Mouse (Mus musculus) heart, embryonic 13.5 days (tissue): ENCODE measurements around the gene Six6. TPM values are rescaled to one million over a fixed set of nuclear protein-coding genes. Genes with fewer than 3 reads are reported as not detected.

Experiments used
- ATAC-seq: fragments of 200-750 bp; cut with Nextera tagmentation; 2 replicates; pipeline ENCODE4 v1.8.0; 2017; ENCODE audit warnings: moderate TSS enrichment; ENCODE audit not compliant: insufficient number of reproducible peaks, low FRiP score, low TSS enrichment; ENCODE audit errors: extremely low read depth
- H3K27ac ChIP-seq: fragments of 300-500 bp; sonication (generic); replicated peaks from 2 replicates; pipeline ENCODE4 v1.5.1; 2015; ENCODE audit warnings: moderate library complexity, mild to moderate bottlenecking, inconsistent platforms
- H3K27me3 ChIP-seq: fragments of 300-500 bp; sonication (generic); replicated peaks from 2 replicates; pipeline ENCODE4 v1.6.1; 2015; ENCODE audit warnings: mild to moderate bottlenecking, inconsistent platforms
- H3K36me3 ChIP-seq: fragments of 300-500 bp; sonication (generic); 2 replicates; pipeline ENCODE4 v1.6.1; 2015; ENCODE audit warnings: mild to moderate bottlenecking, inconsistent platforms
- H3K4me1 ChIP-seq: fragments of 300-500 bp; sonication (generic); 2 replicates; pipeline ENCODE4 v1.6.1; 2015; ENCODE audit warnings: inconsistent platforms
- H3K4me2 ChIP-seq: fragments of 300-500 bp; sonication (generic); 2 replicates; pipeline ENCODE4 v1.6.1; 2015; ENCODE audit warnings: inconsistent platforms, mild to moderate bottlenecking, moderate library complexity
- H3K4me3 ChIP-seq: fragments of 300-500 bp; sonication (generic); 2 replicates; pipeline ENCODE4 v1.5.1; 2015; ENCODE audit warnings: moderate library complexity, mild to moderate bottlenecking, inconsistent platforms
- H3K9ac ChIP-seq: fragments of 300-500 bp; sonication (generic); 2 replicates; pipeline ENCODE4 v1.6.1; 2015; ENCODE audit warnings: inconsistent platforms, mild to moderate bottlenecking, moderate library complexity
- H3K9me3 ChIP-seq: fragments of 300-500 bp; sonication (generic); 2 replicates; pipeline ENCODE4 v1.6.1; 2016; ENCODE audit warnings: inconsistent platforms
- WGBS: fragments of 180-500 bp; shearing (Covaris S2); methylation state at CpG from one replicate; pipeline ENCODE4 v1.1.7; 2015; ENCODE audit warnings: mixed read lengths; 5-methylcytosine and 5-hydroxymethylcytosine counted together
- polyA plus RNA-seq: library from polyadenylated mRNA; unstranded; fragments of >200 nt; fragmentation: Nextera tagmentation; extraction: Ambion mirVana; gene quantifications from 2 replicates; pipeline ENCODE4 v1.2.1, GENCODE M21; 2015

Gene Six6
- polyA plus RNA-seq, 1 experiment from 2014 or later = not detected

DNA sequence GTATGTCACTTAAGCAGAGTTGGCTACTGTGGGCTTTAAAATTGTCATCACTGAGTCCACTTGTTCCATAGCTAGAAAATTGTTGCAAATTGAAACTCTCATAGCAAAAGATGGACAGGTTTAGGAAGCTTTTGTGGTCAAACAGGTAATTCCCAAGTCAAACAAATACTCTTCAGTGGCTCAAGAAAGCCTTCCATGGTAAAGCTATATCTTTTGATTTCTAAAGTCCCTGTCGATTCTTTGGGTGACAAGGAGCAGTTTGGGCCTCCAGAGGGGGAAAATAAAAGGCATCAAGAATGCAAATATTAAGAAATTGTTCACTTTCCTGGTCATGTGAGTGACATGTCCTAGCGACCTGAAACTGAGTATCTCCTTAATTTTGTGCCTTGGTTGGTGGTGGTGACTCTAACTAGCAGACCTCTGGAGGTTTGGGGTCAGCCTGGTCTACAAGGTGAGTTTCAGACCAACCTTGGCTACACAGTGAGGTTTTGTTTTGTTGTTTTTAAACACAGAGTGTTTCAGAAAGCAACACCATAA, 4.0 kb downstream of the Six6 start:
- H3K4me2 ChIP-seq = no peak overlapping the region
- H3K27me3 ChIP-seq = peaks cover 100% of the 10 kb centered on the region
- ATAC-seq = no peak
- H3K27ac ChIP-seq = no peak overlapping the region
- 6% methylated on average over 2 of the region's 2 CpGs for WGBS
- no peaks in the 10 kb centered on the region for H3K36me3 ChIP-seq
- no peaks in the 10 kb centered on the region for H3K9me3 ChIP-seq
- H3K4me3 ChIP-seq = no peak overlapping the region
- peaks cover 27% of the 10 kb centered on the region for H3K4me1 ChIP-seq
- H3K9ac ChIP-seq = no peak overlapping the region

DNA sequence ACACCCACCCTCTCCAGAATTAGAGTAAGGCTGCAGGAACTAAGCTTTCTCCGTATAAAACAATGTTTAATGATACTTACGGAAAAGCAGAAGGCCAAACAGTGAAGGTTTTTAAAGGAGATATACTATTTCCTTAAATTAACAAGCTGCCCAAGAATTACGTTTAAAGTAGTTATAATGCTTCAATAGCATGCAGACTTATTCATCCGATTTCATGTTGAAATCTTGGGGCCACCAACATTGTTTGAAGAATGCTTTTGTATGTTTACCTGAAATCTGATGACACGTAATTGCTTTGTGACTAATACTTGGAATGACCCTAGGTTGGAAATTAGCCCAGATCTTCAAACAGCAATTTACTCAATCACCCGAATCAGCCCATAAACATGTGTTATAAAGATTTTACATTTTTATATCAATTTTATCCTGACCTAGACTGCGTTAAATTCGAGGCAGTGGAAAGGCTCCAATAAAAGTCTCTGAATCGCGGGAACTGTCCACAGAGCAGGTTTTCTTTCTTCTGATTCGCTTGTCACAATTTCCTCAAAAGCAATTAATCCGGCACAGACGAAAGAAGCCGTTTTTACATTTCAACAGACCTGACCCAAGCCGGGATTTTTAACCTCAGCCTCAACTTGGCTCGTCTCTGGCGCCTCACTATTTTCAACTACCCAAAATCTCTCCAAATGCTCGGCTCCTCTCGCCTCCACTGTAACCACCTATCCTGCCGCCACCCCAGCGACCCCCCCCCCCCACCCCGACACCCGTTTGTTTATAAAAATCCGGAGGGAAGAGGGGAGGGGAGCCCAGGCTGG, 4.9 kb downstream of the Six6 start:
- no peak for ATAC-seq
- Histone ChIP-seq H3K36me3 (no peaks in the 10 kb centered on the region), H3K4me2 (peak overlapping the region; percentile 76), H3K27me3 (peaks cover 99% of the 10 kb centered on the region), H3K9ac (0 out of 2 replicates have a peak overlapping the region, but pooled peaks have one; percentile 54), H3K27ac (no peak overlapping the region), H3K4me1 (peaks cover 22% of the 10 kb centered on the region), H3K4me3 (peak overlapping the region; percentile 54), H3K9me3 (no peaks in the 10 kb centered on the region)
- WGBS = 3% methylated on average over 23 of the region's 24 CpGs

DNA sequence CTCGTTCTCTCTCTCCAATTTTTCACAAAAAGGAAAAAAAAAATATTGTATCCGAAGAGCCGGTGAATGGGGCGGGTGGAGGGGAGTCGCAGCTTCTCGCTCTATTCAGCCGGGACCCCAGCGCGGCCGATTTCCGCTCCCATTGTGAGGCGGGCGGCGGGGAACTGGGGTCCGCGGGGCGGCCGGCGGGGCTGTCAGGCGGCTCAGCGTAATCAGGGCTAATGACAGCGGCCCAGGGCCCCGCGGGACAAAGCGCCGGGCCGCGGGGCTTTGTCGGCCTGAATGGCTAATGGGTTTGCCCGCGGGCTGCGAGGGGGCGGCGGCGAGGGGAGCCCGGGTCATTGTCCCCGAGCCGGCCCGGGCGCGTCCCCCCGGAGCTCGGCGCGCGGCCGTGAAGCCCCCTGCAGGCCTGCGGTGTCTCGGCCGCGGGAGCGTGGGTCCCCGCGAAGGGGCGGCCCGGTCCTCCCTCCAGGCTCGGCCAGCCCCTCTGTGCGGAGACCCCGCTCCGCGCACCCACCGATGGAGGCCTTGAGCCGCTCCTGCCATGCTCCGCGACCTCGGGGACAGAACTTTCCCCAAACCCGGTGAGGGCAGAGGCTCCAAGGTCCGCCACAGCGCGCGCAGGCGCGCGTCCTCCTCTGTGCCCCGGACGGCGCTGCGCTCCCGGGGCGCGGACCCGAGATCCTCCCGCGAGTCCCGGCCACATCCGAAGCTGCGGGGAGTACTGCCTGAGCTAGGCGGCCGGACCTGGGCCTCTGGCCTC, 5.8 kb downstream of the Six6 start:
- H3K9ac ChIP-seq = peak overlapping the region; percentile 54; the same call in 1 of the 2 replicates

DNA sequence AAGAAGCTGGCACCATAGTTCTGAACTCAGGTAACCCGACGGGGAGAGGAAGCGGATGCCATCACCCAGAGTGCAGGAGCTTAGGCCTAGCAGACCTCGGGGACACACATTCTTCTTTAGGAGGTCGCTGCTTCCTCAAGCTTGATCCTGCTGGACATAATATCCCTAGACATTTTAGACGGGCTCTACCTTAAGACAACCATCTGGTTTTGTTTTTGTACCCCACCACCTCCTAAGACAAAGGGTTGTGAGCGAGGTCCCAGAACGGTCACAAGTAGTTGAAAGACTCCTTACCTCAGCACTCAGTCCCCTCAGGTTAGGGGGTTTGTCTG, 6.3 kb downstream of the Six6 start:
- 10% methylated on average over 8 of the region's 8 CpGs for WGBS
- Histone ChIP-seq H3K4me2 (peak overlapping the region; percentile 76), H3K9ac (no peak overlapping the region), H3K4me1 (peaks cover 15% of the 10 kb centered on the region), H3K27me3 (peaks cover 97% of the 10 kb centered on the region), H3K27ac (no peak overlapping the region), H3K4me3 (peak overlapping the region; percentile 54), H3K36me3 (no peaks in the 10 kb centered on the region), H3K9me3 (no peaks in the 10 kb centered on the region)
- ATAC-seq = no peak

More for the DNA sequence above, 5.8 kb downstream of the Six6 start:
- Histone ChIP-seq H3K27me3 (peaks cover 99% of the 10 kb centered on the region), H3K4me3 (peak overlapping the region; percentile 54), H3K4me1 (peaks cover 15% of the 10 kb centered on the region), H3K9me3 (no peaks in the 10 kb centered on the region), H3K4me2 (peak overlapping the region; percentile 76), H3K27ac (no peak overlapping the region), H3K36me3 (no peaks in the 10 kb centered on the region)
- WGBS = under 1% methylated on average over 89 of the region's 89 CpGs
- ATAC-seq = no peak

DNA sequence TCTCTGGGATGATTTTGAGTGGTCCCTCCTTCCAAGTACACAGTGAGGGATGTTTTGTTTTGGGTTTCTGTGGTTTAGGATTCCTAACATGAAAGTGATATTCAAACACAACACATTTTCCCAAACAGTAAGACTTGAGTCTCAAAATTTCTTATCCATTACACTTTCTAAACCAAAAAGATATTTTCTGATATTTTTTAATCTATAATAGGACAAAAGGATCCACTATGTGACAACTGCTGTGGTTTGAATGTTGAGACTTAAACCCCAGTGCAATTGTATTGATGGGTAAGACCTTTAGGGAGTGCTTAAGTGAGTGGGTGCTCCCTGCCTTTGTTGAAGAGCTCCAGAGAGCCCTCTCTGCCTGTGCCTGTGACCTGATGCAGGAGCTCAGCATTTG, 7.1 kb downstream of the Six6 start:
- Histone ChIP-seq H3K4me3 (no peak overlapping the region), H3K4me2 (no peak overlapping the region), H3K4me1 (peaks cover 10% of the 10 kb centered on the region), H3K27me3 (peaks cover 95% of the 10 kb centered on the region), H3K9me3 (no peaks in the 10 kb centered on the region), H3K9ac (no peak overlapping the region), H3K36me3 (no peaks in the 10 kb centered on the region), H3K27ac (no peak overlapping the region)
- ATAC-seq = no peak

DNA sequence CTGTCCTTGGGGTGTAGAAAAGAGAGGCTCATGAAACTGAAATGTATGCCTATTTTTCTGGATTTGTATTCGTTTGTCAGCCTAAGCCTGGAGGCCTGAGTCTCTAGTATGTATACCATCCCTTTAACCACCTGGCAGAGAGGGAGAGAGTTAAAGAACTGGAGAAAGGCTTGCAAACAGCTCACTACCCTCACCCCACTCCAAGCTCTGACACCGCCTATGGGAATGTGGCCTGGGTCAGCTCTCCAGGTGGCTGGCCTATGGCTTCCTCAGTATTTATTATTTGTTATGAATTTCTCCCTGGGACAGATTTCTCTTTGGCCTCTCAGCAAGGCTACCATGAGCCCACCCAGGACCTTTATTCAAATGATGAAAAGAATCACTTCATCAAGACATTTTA, 7.6 kb downstream of the Six6 start:
- H3K9ac ChIP-seq = no peak overlapping the region
- no peak overlapping the region for H3K4me2 ChIP-seq
- peaks cover 10% of the 10 kb centered on the region for H3K4me1 ChIP-seq
- H3K27me3 ChIP-seq = peaks cover 90% of the 10 kb centered on the region
- WGBS = 26% methylated on average over 2 of the region's 2 CpGs
- no peaks in the 10 kb centered on the region for H3K36me3 ChIP-seq
- no peaks in the 10 kb centered on the region for H3K9me3 ChIP-seq
- no peak overlapping the region for H3K27ac ChIP-seq
- H3K4me3 ChIP-seq = no peak overlapping the region
- no peak for ATAC-seq

DNA sequence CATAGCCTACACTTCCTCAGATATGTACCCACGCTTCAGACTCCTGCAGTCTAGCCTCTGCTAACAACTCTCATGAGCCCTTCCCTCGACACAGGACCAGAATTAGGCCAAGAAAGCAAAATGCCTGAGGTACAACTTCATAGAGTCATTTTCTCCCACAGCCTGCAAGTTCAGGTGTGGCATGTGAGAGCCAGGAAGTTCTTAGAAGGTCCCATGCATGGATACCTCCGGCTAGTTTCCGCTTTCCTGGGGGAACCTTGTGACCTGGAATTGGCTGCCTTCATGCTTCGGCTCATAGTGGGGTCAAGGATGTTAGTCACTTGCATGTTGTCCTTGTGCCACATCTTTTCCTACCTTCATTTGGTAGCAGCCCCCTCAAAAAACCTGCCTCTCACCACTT, 13.4 kb downstream of the Six6 start:
- H3K27me3 ChIP-seq = peaks cover 42% of the 10 kb centered on the region
- H3K4me1 ChIP-seq = peaks cover 23% of the 10 kb centered on the region
- 79% methylated on average over 5 of the region's 5 CpGs for WGBS
- no peak overlapping the region for H3K4me2 ChIP-seq
- no peak overlapping the region for H3K27ac ChIP-seq
- no peak for ATAC-seq
- H3K4me3 ChIP-seq = no peak overlapping the region
- H3K36me3 ChIP-seq = no peaks in the 10 kb centered on the region
- no peak overlapping the region for H3K9ac ChIP-seq
- no peaks in the 10 kb centered on the region for H3K9me3 ChIP-seq

DNA sequence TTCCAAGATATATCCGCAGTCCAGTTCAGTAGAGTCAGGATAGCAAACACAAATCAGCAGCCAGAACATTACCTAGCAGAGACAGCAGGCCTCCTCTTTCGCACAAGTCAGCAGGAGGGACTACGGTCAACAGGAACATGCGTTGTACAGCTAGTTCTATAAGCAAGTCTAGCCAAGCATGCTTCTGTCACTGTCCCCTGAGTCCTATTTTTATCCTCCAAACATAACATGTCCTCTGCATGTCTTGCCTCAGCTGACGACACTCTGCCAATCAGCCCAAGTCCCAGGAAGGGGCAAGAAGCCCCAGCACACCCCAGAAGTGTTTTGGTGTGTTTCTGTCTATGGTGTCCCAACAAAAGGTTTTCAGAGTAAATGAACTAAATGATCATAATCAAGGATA, 14.2 kb downstream of the Six6 start:
- no peak overlapping the region for H3K9ac ChIP-seq
- no peak overlapping the region for H3K4me3 ChIP-seq
- H3K36me3 ChIP-seq = no peaks in the 10 kb centered on the region
- H3K4me2 ChIP-seq = no peak overlapping the region
- peaks cover 35% of the 10 kb centered on the region for H3K27me3 ChIP-seq
- WGBS = 52% methylated on average over 5 of the region's 5 CpGs
- H3K9me3 ChIP-seq = no peaks in the 10 kb centered on the region
- no peak overlapping the region for H3K27ac ChIP-seq
- ATAC-seq = no peak
- peaks cover 23% of the 10 kb centered on the region for H3K4me1 ChIP-seq

DNA sequence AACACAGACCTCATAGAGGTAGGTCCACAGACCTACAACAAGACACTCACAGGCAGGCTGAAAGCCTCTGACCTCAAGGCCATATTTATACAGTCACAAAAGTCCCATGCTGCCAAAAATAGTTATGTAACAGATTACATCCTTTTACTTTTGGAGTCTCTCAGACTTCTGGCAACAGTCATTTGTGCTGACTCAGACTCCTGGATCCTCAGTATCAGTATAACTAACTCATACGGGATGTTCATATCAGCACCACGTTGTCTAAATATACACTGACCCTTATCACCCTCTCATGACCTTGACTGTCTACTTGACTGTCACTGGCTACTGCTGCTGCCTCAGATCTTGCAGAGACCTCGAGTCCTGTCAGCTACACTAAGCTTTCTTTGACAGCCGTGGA, 15.2 kb downstream of the Six6 start:
- ATAC-seq = no peak
- 15% methylated on average over 4 of the region's 4 CpGs for WGBS
- Histone ChIP-seq H3K27me3 (peaks cover 25% of the 10 kb centered on the region), H3K4me1 (peaks cover 23% of the 10 kb centered on the region), H3K9me3 (no peaks in the 10 kb centered on the region), H3K36me3 (no peaks in the 10 kb centered on the region), H3K9ac (no peak overlapping the region), H3K4me2 (peak overlapping the region; percentile 11; the same call in 1 of the 2 replicates), H3K27ac (peak overlapping the region; percentile 10; the same call in 1 of the 2 replicates), H3K4me3 (no peak overlapping the region)

DNA sequence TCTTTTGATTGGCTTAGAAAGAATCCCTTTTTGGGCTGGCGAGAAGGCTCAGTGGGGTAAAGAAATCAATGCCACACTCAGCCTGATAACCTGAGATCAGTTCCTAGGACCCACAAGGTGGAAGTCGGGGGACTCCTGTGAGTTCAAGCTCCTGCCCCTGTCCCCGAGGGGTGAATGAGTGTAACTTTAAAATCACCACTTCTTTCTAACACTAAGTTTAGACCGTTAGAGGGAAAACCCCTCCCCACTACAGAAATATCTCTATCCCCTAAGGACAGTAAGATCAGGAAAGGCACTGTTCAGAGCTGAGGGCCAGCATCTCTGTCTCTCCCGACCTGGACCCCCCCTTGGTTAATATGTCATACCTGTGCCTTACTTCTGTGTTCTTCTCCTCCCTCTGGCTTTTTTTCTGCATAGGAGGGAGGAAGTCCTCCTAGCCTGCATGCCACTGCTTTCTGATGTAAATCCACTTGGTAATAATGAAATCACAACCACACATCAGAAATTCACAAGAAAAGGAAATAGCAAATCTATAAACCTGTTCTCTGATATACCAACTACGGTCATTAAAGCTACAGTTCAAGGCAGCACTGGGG, 18.2 kb downstream of the Six6 start:
- H3K27me3 ChIP-seq = peaks cover 10% of the 10 kb centered on the region
- H3K4me2 ChIP-seq = no peak overlapping the region
- no peaks in the 10 kb centered on the region for H3K36me3 ChIP-seq
- H3K9ac ChIP-seq = no peak overlapping the region
- WGBS = 59% methylated on average over 6 of the region's 6 CpGs
- peaks cover 6% of the 10 kb centered on the region; the same call in 1 of the 2 replicates for H3K9me3 ChIP-seq
- H3K4me3 ChIP-seq = no peak overlapping the region
- H3K4me1 ChIP-seq = peaks cover 23% of the 10 kb centered on the region
- ATAC-seq = no peak
- H3K27ac ChIP-seq = no peak overlapping the region

DNA sequence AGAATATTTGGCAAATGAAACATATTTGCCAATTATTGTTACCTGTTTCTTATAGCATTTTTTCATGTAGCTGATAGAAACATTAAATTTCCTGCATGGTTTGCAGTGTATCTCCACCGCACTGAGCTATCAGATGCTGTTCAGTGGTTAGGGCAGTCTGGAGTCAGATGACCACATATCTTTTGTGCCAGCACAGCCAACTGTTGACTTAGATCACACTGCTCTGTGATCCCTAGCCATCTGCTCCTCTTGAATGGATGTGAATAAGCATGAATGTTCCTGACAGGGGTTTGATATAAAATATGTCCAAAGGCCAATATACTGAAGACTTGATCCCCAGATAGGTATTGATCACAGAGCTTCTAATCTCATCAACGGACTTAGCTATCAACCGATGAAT, 18.8 kb downstream of the Six6 start:
- H3K36me3 ChIP-seq = no peaks in the 10 kb centered on the region
- H3K9me3 ChIP-seq = peaks cover 6% of the 10 kb centered on the region; the same call in 1 of the 2 replicates
- no peak overlapping the region for H3K9ac ChIP-seq
- ATAC-seq = no peak
- peaks cover 10% of the 10 kb centered on the region for H3K27me3 ChIP-seq
- peaks cover 19% of the 10 kb centered on the region for H3K4me1 ChIP-seq
- no peak overlapping the region for H3K4me3 ChIP-seq
- H3K4me2 ChIP-seq = no peak overlapping the region
- WGBS = 78% methylated on average over 3 of the region's 3 CpGs
- no peak overlapping the region for H3K27ac ChIP-seq
